Mouse (Mus musculus): Measurements from ENCODE around the gene Herc4. TPM values are rescaled to one million over a fixed set of nuclear protein-coding genes. Genes with fewer than 3 reads are reported as not detected.

The Herc4 gene
- polyA plus RNA-seq, 1 experiment from 2014 or later, result 46.1 TPM

DNA sequence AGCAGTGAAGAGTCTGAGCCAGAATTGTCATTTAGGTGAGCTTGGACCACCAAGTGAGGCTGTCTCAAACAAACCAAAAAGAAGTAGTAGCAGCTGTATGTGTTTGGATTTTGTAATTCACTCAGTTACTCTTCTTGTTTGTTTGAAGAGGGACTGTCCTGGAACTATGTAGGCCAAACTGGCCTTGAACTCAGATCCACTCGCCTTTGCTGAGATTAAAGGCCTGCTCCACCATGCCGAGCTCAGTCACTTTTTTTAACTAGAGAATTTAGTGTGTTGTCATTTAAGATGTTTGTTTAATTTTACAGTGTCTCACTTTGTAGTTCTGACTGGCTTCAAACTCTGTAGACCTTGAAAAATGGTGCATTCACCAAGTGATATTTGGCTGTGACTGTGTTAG lies 24.3 kb downstream of the Herc4 start:
- WGBS, result 76% methylated on average over 2 of the region's 2 CpGs
- no peaks in the 10 kb centered on the region; the same call in 1 of the 2 replicates for H3K4me1 ChIP-seq (replicated peaks; ENCODE audit: control insufficient read depth, insufficient read depth, low read length)
- no peak overlapping the region for H3K27ac ChIP-seq (ENCODE audit: low read depth, low read length)
- H3K27me3 ChIP-seq (replicated peaks; ENCODE audit: control insufficient read depth, insufficient read depth, low read length), result no peaks in the 10 kb centered on the region
- peaks cover 18% of the 10 kb centered on the region for H3K36me3 ChIP-seq (ENCODE audit: control insufficient read depth, insufficient read depth, low read length)
- no peaks in the 10 kb centered on the region for H3K9me3 ChIP-seq (ENCODE audit: control insufficient read depth, low read length)
- DNase-seq (ENCODE audit: low spot score) (no peak), ATAC-seq (replicated peaks; ENCODE audit: low FRiP score) (no peak)
- no peak overlapping the region for H3K4me3 ChIP-seq (ENCODE audit: low read depth, low read length)
- no peak overlapping the region for H3K9ac ChIP-seq (ENCODE audit: low read depth, low read length)
- H3K4me2 ChIP-seq, result no peak overlapping the region

DNA sequence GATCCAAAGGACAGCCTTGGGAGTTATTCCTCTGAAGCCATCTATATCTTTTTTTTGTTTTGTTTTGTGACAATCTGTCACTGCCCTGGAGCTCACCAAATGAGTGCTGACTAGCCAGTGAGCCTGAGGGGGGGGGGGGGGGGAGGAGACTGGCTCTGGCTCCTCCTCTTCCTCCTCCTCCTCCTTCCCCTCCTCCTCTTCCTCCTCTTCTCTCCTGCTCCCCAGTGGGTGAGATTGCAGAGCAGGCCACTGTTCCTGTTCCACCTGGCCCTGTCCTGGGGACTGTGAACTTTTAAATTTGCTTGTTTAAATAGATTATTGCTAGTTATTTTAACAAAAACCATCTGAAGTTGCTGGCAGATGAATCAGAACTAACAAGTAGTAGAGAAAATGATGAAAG lies 28.8 kb downstream of the Herc4 start:
- DNase-seq (ENCODE audit: low spot score), result no peak
- no peak overlapping the region for H3K4me3 ChIP-seq (ENCODE audit: low read depth, low read length)
- H3K36me3 ChIP-seq (ENCODE audit: control insufficient read depth, insufficient read depth, low read length), result peaks cover 11% of the 10 kb centered on the region
- peak; percentile 70 for ATAC-seq (replicated peaks; ENCODE audit: low FRiP score)
- peaks cover 5% of the 10 kb centered on the region for H3K4me1 ChIP-seq (replicated peaks; ENCODE audit: control insufficient read depth, insufficient read depth, low read length)
- peak overlapping the region; percentile 19 for H3K4me2 ChIP-seq
- no peaks in the 10 kb centered on the region for H3K9me3 ChIP-seq (ENCODE audit: control insufficient read depth, low read length)
- H3K27ac ChIP-seq (ENCODE audit: low read depth, low read length), result peak overlapping the region; percentile 70
- H3K9ac ChIP-seq (ENCODE audit: low read depth, low read length), result no peak overlapping the region
- H3K27me3 ChIP-seq (replicated peaks; ENCODE audit: control insufficient read depth, insufficient read depth, low read length), result no peaks in the 10 kb centered on the region

DNA sequence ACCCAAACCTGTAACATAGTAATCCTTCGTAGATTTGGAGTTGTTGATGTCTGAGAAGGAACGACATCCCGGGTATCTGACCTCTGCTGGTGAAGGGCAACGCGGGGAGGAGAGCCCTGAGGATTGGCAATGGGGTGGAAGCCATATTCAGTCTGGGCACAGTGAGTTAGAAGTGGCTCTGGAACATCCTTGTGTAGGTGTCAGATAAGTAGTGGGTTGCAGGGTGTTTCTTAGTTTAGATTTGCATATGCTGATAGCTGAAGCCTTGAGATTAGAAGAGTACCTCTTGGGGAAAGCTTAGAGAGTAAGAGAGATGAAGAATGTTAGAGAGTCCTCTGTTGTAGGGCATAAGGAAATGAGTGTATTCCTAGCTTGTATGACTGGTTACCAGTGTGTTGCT lies 29.3 kb downstream of the Herc4 start:
- H3K4me3 ChIP-seq (ENCODE audit: low read depth, low read length), result no peak overlapping the region
- H3K9ac ChIP-seq (ENCODE audit: low read depth, low read length), result no peak overlapping the region
- DNase-seq (ENCODE audit: low spot score) (no peak), ATAC-seq (replicated peaks; ENCODE audit: low FRiP score) (peak; percentile 82)
- 78% methylated on average over 5 of the region's 5 CpGs for WGBS
- peak overlapping the region; percentile 70 for H3K27ac ChIP-seq (ENCODE audit: low read depth, low read length)
- peak overlapping the region; percentile 19 for H3K4me2 ChIP-seq
- peaks cover 11% of the 10 kb centered on the region for H3K36me3 ChIP-seq (ENCODE audit: control insufficient read depth, insufficient read depth, low read length)
- H3K27me3 ChIP-seq (replicated peaks; ENCODE audit: control insufficient read depth, insufficient read depth, low read length), result no peaks in the 10 kb centered on the region
- H3K9me3 ChIP-seq (ENCODE audit: control insufficient read depth, low read length), result no peaks in the 10 kb centered on the region
- peaks cover 9% of the 10 kb centered on the region for H3K4me1 ChIP-seq (replicated peaks; ENCODE audit: control insufficient read depth, insufficient read depth, low read length)

DNA sequence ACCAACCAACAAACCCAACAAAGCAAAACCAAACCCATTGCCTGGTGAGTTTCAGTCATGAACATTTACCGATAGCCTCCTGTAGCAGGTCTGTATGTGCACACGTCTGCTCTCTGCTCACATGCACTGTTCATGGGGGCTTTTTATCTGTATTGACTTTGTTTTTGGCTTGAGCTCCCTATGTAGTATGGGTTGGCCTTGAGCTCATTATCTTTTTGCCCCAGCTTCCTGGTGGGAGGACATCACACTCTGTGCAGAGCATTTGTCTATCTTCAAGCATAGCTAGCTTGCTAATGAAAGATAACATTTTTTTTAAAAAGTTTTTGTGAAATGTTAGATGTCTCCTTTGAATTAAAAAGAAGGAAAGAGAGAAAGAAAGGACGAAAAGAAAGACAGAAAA lies 33.4 kb downstream of the Herc4 start:
- WGBS, result 29% methylated on average over 3 of the region's 3 CpGs
- Histone ChIP-seq H3K27ac (ENCODE audit: low read depth, low read length) (peak overlapping the region; percentile 88), H3K27me3 (replicated peaks; ENCODE audit: control insufficient read depth, insufficient read depth, low read length) (no peaks in the 10 kb centered on the region), H3K4me3 (ENCODE audit: low read depth, low read length) (peak overlapping the region; percentile 8; the same call in 1 of the 2 replicates), H3K4me1 (replicated peaks; ENCODE audit: control insufficient read depth, insufficient read depth, low read length) (peaks cover 17% of the 10 kb centered on the region), H3K9ac (ENCODE audit: low read depth, low read length) (0 out of 2 replicates have a peak overlapping the region, but pooled peaks have one; percentile 28), H3K4me2 (peak overlapping the region; percentile 49), H3K36me3 (ENCODE audit: control insufficient read depth, insufficient read depth, low read length) (peaks cover 11% of the 10 kb centered on the region; the same call in 1 of the 2 replicates), H3K9me3 (ENCODE audit: control insufficient read depth, low read length) (no peaks in the 10 kb centered on the region)
- DNase-seq (ENCODE audit: low spot score) (no peak), ATAC-seq (replicated peaks; ENCODE audit: low FRiP score) (peak; percentile 97)

DNA sequence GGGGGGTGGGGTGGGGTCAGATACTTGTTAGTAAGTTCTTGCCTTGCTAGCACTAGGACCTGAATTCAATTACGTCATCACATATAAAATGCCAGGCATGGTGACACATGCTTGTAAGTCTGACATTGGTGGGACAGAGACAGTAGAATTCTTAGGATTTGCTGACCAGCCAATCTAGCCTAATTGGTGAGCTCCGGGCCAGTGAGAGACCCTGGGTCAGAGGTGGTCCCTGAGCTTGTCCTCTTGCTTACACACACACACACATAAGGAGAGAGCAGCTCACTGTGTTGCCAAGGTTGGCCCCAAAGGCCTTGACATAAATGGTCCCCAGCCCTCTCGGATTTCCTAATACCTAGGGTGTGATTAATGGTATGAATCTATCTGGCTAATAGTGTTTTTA lies 36.2 kb downstream of the Herc4 start:
- ATAC-seq (replicated peaks; ENCODE audit: low FRiP score) (no peak), DNase-seq (ENCODE audit: low spot score) (no peak)
- Histone ChIP-seq H3K27me3 (replicated peaks; ENCODE audit: control insufficient read depth, insufficient read depth, low read length) (no peaks in the 10 kb centered on the region), H3K27ac (ENCODE audit: low read depth, low read length) (no peak overlapping the region), H3K4me3 (ENCODE audit: low read depth, low read length) (no peak overlapping the region), H3K36me3 (ENCODE audit: control insufficient read depth, insufficient read depth, low read length) (peaks cover 22% of the 10 kb centered on the region; the same call in 1 of the 2 replicates), H3K9ac (ENCODE audit: low read depth, low read length) (no peak overlapping the region), H3K4me1 (replicated peaks; ENCODE audit: control insufficient read depth, insufficient read depth, low read length) (peaks cover 30% of the 10 kb centered on the region), H3K4me2 (no peak overlapping the region), H3K9me3 (ENCODE audit: control insufficient read depth, low read length) (no peaks in the 10 kb centered on the region)
- WGBS, result 95% methylated on average over 3 of the region's 3 CpGs

DNA sequence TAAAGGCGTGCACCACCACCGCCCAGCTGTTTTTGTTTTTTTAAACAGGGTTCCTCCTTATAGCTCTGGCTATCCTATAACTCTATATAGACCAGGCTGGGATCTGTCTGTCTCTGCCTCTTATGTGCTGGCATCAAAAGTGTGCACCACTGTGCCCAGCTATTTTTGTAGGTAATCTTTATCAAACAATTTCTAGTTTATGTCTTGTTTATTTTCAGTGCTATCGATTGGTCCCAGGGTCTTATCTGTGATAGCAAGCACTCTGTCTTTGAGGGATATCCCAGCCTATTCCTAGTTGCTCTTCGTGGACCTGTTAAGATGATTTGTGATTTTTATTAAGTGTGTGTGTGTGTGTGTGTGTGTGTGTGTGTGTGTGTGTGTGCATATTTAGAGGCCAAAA lies 38.8 kb downstream of the Herc4 start:
- Histone ChIP-seq H3K27ac (ENCODE audit: low read depth, low read length) (no peak overlapping the region), H3K9me3 (ENCODE audit: control insufficient read depth, low read length) (no peaks in the 10 kb centered on the region), H3K4me1 (replicated peaks; ENCODE audit: control insufficient read depth, insufficient read depth, low read length) (peaks cover 25% of the 10 kb centered on the region), H3K27me3 (replicated peaks; ENCODE audit: control insufficient read depth, insufficient read depth, low read length) (no peaks in the 10 kb centered on the region), H3K36me3 (ENCODE audit: control insufficient read depth, insufficient read depth, low read length) (peaks cover 24% of the 10 kb centered on the region; the same call in 1 of the 2 replicates), H3K9ac (ENCODE audit: low read depth, low read length) (no peak overlapping the region), H3K4me3 (ENCODE audit: low read depth, low read length) (no peak overlapping the region), H3K4me2 (no peak overlapping the region)
- no peak for DNase-seq (ENCODE audit: low spot score)
- whole genome bisulfite sequencing, result 69% methylated on average over 4 of the region's 4 CpGs
- peak; percentile 60 for ATAC-seq (replicated peaks; ENCODE audit: low FRiP score)

DNA sequence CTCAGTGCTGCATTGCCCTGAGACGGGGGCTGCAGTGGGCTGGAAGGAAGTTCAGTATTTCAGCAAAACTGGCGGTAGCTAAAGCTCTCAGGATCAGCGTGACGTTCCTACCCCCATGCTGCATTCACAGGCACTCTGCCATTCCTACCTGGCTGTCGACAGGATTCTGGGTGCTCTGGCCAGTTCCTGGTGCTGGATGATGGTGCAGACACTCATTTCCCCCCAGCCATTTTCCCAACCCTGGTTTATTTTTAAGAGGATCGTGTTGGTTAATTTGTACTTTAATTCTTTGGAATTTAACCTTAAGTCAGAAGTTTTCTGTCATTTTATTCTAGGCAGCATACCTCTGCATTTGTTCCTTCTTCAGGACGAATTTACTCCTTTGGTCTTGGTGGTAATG lies 39.2 kb downstream of the Herc4 start:
- Histone ChIP-seq H3K9me3 (ENCODE audit: control insufficient read depth, low read length) (no peaks in the 10 kb centered on the region), H3K4me2 (no peak overlapping the region), H3K27me3 (replicated peaks; ENCODE audit: control insufficient read depth, insufficient read depth, low read length) (no peaks in the 10 kb centered on the region), H3K9ac (ENCODE audit: low read depth, low read length) (no peak overlapping the region), H3K4me3 (ENCODE audit: low read depth, low read length) (no peak overlapping the region), H3K36me3 (ENCODE audit: control insufficient read depth, insufficient read depth, low read length) (peaks cover 27% of the 10 kb centered on the region; the same call in 1 of the 2 replicates), H3K4me1 (replicated peaks; ENCODE audit: control insufficient read depth, insufficient read depth, low read length) (peaks cover 21% of the 10 kb centered on the region), H3K27ac (ENCODE audit: low read depth, low read length) (peak overlapping the region; percentile 19; the same call in 1 of the 2 replicates)
- 85% methylated on average over 7 of the region's 7 CpGs for WGBS
- no peak for ATAC-seq (replicated peaks; ENCODE audit: low FRiP score)
- no peak for DNase-seq (ENCODE audit: low spot score)

DNA sequence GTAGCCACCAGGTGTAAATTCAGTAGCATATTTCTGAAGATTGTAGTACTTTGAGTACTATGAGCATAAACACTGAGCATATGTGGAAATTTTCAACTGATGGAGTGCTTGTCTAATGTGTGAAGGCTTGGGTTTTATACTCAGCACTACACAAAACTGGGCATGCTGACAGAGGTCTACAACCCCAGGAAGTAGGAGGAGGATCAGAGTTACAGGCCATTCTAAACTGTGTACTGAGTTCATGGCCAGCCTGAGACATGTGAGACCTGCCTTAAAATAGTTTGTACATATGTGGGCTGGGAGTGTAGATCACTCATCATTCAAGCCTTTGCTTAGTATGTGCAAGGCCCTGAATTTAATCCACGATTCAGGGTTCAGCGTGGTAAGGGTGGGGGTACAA lies 58.7 kb downstream of the Herc4 start:
- Histone ChIP-seq H3K9ac (ENCODE audit: low read depth, low read length) (no peak overlapping the region), H3K36me3 (ENCODE audit: control insufficient read depth, insufficient read depth, low read length) (peaks cover 17% of the 10 kb centered on the region), H3K4me1 (replicated peaks; ENCODE audit: control insufficient read depth, insufficient read depth, low read length) (no peaks in the 10 kb centered on the region), H3K4me3 (ENCODE audit: low read depth, low read length) (no peak overlapping the region), H3K27me3 (replicated peaks; ENCODE audit: control insufficient read depth, insufficient read depth, low read length) (no peaks in the 10 kb centered on the region), H3K27ac (ENCODE audit: low read depth, low read length) (no peak overlapping the region), H3K9me3 (ENCODE audit: control insufficient read depth, low read length) (no peaks in the 10 kb centered on the region), H3K4me2 (no peak overlapping the region)
- 92% methylated on average over 2 of the region's 2 CpGs for WGBS
- DNase-seq (ENCODE audit: low spot score) (no peak), ATAC-seq (replicated peaks; ENCODE audit: low FRiP score) (no peak)

DNA sequence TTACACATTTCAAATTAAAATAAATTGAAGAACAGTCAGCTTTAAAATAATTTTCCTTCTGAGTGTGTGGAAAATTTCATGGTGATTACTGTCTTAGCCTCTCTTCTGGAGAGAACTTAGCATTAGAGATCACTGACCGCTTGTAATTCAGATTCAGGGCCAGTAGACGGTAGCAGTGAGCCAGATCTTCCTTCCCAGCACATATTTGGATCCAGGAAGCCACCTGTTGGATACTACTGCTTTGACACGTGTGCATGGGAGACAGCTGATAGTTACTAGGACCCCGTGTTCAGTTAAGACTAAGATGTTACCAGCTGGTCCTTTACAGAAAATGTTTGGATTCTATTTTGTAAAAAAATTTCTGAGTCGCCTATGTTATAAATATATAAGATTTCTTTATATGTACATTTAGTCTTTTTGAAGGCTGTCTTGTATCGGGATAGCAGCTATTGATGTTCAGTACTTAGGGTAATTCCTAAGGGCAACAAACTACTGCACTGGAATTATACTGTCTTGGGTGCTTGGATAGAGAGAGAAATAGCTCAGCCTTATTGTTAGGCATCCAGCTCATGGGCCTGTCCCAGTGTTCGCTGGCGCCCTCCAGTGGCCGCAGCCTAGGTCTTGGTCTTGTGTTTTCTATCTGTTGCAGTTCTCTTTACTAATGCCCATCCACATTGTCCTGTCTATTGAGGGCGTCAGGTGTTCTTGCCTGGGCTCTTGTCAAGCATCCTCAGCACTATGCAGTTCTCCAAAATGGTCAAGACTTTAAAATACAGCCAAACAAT lies 65.2 kb downstream of the Herc4 start:
- H3K4me2 ChIP-seq, result no peak overlapping the region
- H3K27me3 ChIP-seq (replicated peaks; ENCODE audit: control insufficient read depth, insufficient read depth, low read length), result no peaks in the 10 kb centered on the region
- H3K9me3 ChIP-seq (ENCODE audit: control insufficient read depth, low read length), result no peaks in the 10 kb centered on the region
- no peak overlapping the region for H3K27ac ChIP-seq (ENCODE audit: low read depth, low read length)
- no peak overlapping the region for H3K9ac ChIP-seq (ENCODE audit: low read depth, low read length)
- ATAC-seq (replicated peaks; ENCODE audit: low FRiP score) (peak; percentile 81), DNase-seq (ENCODE audit: low spot score) (peak; percentile 66)
- no peaks in the 10 kb centered on the region for H3K4me1 ChIP-seq (replicated peaks; ENCODE audit: control insufficient read depth, insufficient read depth, low read length)
- no peak overlapping the region for H3K4me3 ChIP-seq (ENCODE audit: low read depth, low read length)
- 41% methylated on average over 10 of the region's 10 CpGs for WGBS
- H3K36me3 ChIP-seq (ENCODE audit: control insufficient read depth, insufficient read depth, low read length), result peaks cover 30% of the 10 kb centered on the region

Data from liver, embryonic 11.5 days (tissue).